Mouse (Mus musculus) thymus, adult 2 months (tissue): ENCODE results near the gene Uba52.

Source experiments
- CTCF ChIP-seq: fragments of 200-500 bp; IDR thresholded peaks from 2 replicates; pipeline ENCODE4 v1.5.1; 2012; ENCODE audit warnings: mild to moderate bottlenecking, control low read depth, low read length, moderate library complexity, borderline replicate concordance; ENCODE audit not compliant: control insufficient read depth, poor library complexity, insufficient read depth; ENCODE audit errors: extremely low read depth
- POLR2A ChIP-seq: fragments of 200-500 bp; IDR thresholded peaks from 2 replicates; pipeline ENCODE4 v1.6.1; 2012; ENCODE audit warnings: mild to moderate bottlenecking, low read length, control low read depth, moderate library complexity; ENCODE audit not compliant: control insufficient read depth, poor library complexity, insufficient read depth; ENCODE audit errors: extremely low read depth

GRCm38 (mm10) chr8:70464162-70464561 is 46.4 kb downstream of the Uba52 start:
- TF ChIP-seq CTCF, result no peak
- no peak for TF ChIP-seq POLR2A
